Mouse (Mus musculus): ENCODE measurements around the gene Angel1. TPM values are rescaled to one million over a fixed set of nuclear protein-coding genes. Genes with fewer than 3 reads are reported as not detected.

Angel1 gene
- total and polyA plus RNA-seq, 2 experiments from 2014 or later = 9.3 to 10.0 TPM

GRCm38 (mm10) chr12:86681626-86682025 lies 44.6 kb downstream of the Angel1 start:
- DNase-seq (ENCODE audit: low spot score) (no peak), ATAC-seq (no peak)
- WGBS = 63% methylated on average over 9 of the region's 9 CpGs
- TF ChIP-seq CTCF (IDR thresholded peaks at IDR 0.05; ENCODE audit: low read depth) = no peak
- Histone ChIP-seq H3K27me3 (ENCODE audit: insufficient read depth, low read length) (no peaks in the 10 kb centered on the region), H3K27ac (no peak overlapping the region), H3K4me2 (ENCODE audit: low read depth, low read length) (peak overlapping the region; percentile 84), H3K9ac (replicated peaks; ENCODE audit: low read length) (no peak overlapping the region), H3K4me3 (ENCODE audit: low read length) (peak overlapping the region; percentile 94), H3K36me3 (ENCODE audit: insufficient read depth, low read length) (no peaks in the 10 kb centered on the region), H3K4me1 (ENCODE audit: insufficient read depth, low read length) (peaks cover 20% of the 10 kb centered on the region), H3K9me3 (ENCODE audit: low read length) (no peaks in the 10 kb centered on the region)

- ATAC-seq = peak; percentile 43; the same call in 1 of the 2 replicates
- H3K27ac ChIP-seq = peak overlapping the region; percentile 95
- peak; percentile 77 for DNase-seq (ENCODE audit: low spot score)
- H3K4me3 ChIP-seq (ENCODE audit: low read length) = peak overlapping the region; percentile 94
- TF ChIP-seq CTCF (IDR thresholded peaks at IDR 0.05; ENCODE audit: low read depth) = peak; percentile 57
- peak overlapping the region; percentile 98 for H3K9ac ChIP-seq (replicated peaks; ENCODE audit: low read length)
- no peaks in the 10 kb centered on the region for H3K36me3 ChIP-seq (ENCODE audit: insufficient read depth, low read length)
- 4% methylated on average over 11 of the region's 11 CpGs for WGBS
- peak overlapping the region; percentile 84 for H3K4me2 ChIP-seq (ENCODE audit: low read depth, low read length)
- no peaks in the 10 kb centered on the region for H3K9me3 ChIP-seq (ENCODE audit: low read length)
- H3K27me3 ChIP-seq (ENCODE audit: insufficient read depth, low read length) = no peaks in the 10 kb centered on the region
- H3K4me1 ChIP-seq (ENCODE audit: insufficient read depth, low read length) = peaks cover 20% of the 10 kb centered on the region
These were observed 45.6 kb downstream of the Angel1 start for GRCm38 (mm10) chr12:86680591-86681193.

GRCm38 (mm10) chr12:86679991-86680491 lies 46.2 kb downstream of the Angel1 start:
- peak overlapping the region; percentile 84 for H3K4me2 ChIP-seq (ENCODE audit: low read depth, low read length)
- ATAC-seq = no peak
- no peaks in the 10 kb centered on the region for H3K9me3 ChIP-seq (ENCODE audit: low read length)
- TF ChIP-seq CTCF (IDR thresholded peaks at IDR 0.05; ENCODE audit: low read depth) = no peak
- peaks cover 20% of the 10 kb centered on the region for H3K4me1 ChIP-seq (ENCODE audit: insufficient read depth, low read length)
- H3K4me3 ChIP-seq (ENCODE audit: low read length) = peak overlapping the region; percentile 94
- H3K9ac ChIP-seq (replicated peaks; ENCODE audit: low read length) = peak overlapping the region; percentile 98
- no peak for DNase-seq (ENCODE audit: low spot score)
- peak overlapping the region; percentile 95 for H3K27ac ChIP-seq
- H3K36me3 ChIP-seq (ENCODE audit: insufficient read depth, low read length) = no peaks in the 10 kb centered on the region
- no peaks in the 10 kb centered on the region for H3K27me3 ChIP-seq (ENCODE audit: insufficient read depth, low read length)
- 14% methylated on average over 12 of the region's 12 CpGs for WGBS

GRCm38 (mm10) chr12:86679546-86679930 lies 46.7 kb downstream of the Angel1 start:
- Histone ChIP-seq H3K9me3 (ENCODE audit: low read length) (no peaks in the 10 kb centered on the region), H3K4me2 (ENCODE audit: low read depth, low read length) (peak overlapping the region; percentile 84), H3K36me3 (ENCODE audit: insufficient read depth, low read length) (no peaks in the 10 kb centered on the region), H3K27ac (peak overlapping the region; percentile 95), H3K9ac (replicated peaks; ENCODE audit: low read length) (peak overlapping the region; percentile 98), H3K27me3 (ENCODE audit: insufficient read depth, low read length) (no peaks in the 10 kb centered on the region), H3K4me3 (ENCODE audit: low read length) (peak overlapping the region; percentile 94), H3K4me1 (ENCODE audit: insufficient read depth, low read length) (peaks cover 20% of the 10 kb centered on the region)
- peak; percentile 16; the same call in 1 of the 2 replicates for ATAC-seq
- no peak for TF ChIP-seq CTCF (IDR thresholded peaks at IDR 0.05; ENCODE audit: low read depth)
- under 1% methylated on average over 9 of the region's 9 CpGs for WGBS
- peak; percentile 59 for DNase-seq (ENCODE audit: low spot score)

GRCm38 (mm10) chr12:86678591-86679545 lies 47.4 kb downstream of the Angel1 start, which contains the start of gene Vash1:
TSS of gene Vash1 (plus strand) at chr12:86678700.
- Histone ChIP-seq H3K36me3 (ENCODE audit: insufficient read depth, low read length) (no peaks in the 10 kb centered on the region), H3K4me2 (ENCODE audit: low read depth, low read length) (peak within 1 kb of the TSS; percentile 84), H3K9ac (replicated peaks; ENCODE audit: low read length) (peak within 1 kb of the TSS; percentile 98), H3K4me1 (ENCODE audit: insufficient read depth, low read length) (peaks cover 20% of the 10 kb centered on the region), H3K4me3 (ENCODE audit: low read length) (peak within 1 kb of the TSS; percentile 94), H3K9me3 (ENCODE audit: low read length) (no peaks in the 10 kb centered on the region), H3K27ac (peak within 1 kb of the TSS; percentile 95), H3K27me3 (ENCODE audit: insufficient read depth, low read length) (no peaks in the 10 kb centered on the region)
- peak; percentile 79 for ATAC-seq
- no peak for TF ChIP-seq CTCF (IDR thresholded peaks at IDR 0.05; ENCODE audit: low read depth)
- DNase-seq (ENCODE audit: low spot score) = peak; percentile 88
- under 1% methylated on average over 91 of the region's 94 CpGs for WGBS

- no peak for ATAC-seq
- Histone ChIP-seq H3K27ac (no peak overlapping the region), H3K27me3 (ENCODE audit: insufficient read depth, low read length) (no peaks in the 10 kb centered on the region), H3K36me3 (ENCODE audit: insufficient read depth, low read length) (no peaks in the 10 kb centered on the region), H3K4me3 (ENCODE audit: low read length) (no peak overlapping the region), H3K9me3 (ENCODE audit: low read length) (no peaks in the 10 kb centered on the region), H3K4me1 (ENCODE audit: insufficient read depth, low read length) (no peaks in the 10 kb centered on the region), H3K4me2 (ENCODE audit: low read depth, low read length) (no peak overlapping the region), H3K9ac (replicated peaks; ENCODE audit: low read length) (no peak overlapping the region)
- no peak for DNase-seq (ENCODE audit: low spot score)
- 72% methylated on average over 5 of the region's 5 CpGs for whole genome bisulfite sequencing
- no peak for TF ChIP-seq CTCF (IDR thresholded peaks at IDR 0.05; ENCODE audit: low read depth)
These were observed 53.8 kb downstream of the Angel1 start for GRCm38 (mm10) chr12:86672507-86672906.

Measured in hindbrain, postnatal 0 days (tissue).